Mouse (Mus musculus): Measurements from ENCODE around the gene Mrpl54. TPM values are rescaled to one million over a fixed set of nuclear protein-coding genes. Genes with fewer than 3 reads are reported as not detected.

The Mrpl54 gene
- polyA plus RNA-seq, 1 experiment: 61.1 TPM

GRCm38 (mm10) chr10:81303761-81304160, 37.0 kb upstream of the Mrpl54 start:
- no peak for TF ChIP-seq CTCF (IDR thresholded peaks at IDR 0.05; ENCODE audit: extremely low read depth, insufficient read depth, low read length)
- TF ChIP-seq POLR2A (IDR thresholded peaks at IDR 0.05; ENCODE audit: extremely low read depth, insufficient read depth, low read length): no peak
- Histone ChIP-seq H3K4me3 (ENCODE audit: insufficient read depth, low read length) (no peak overlapping the region; the same call in 1 of the 2 replicates), H3K27ac (ENCODE audit: insufficient read depth, low read length) (no peak overlapping the region; the same call in 1 of the 2 replicates), H3K4me1 (ENCODE audit: control insufficient read depth, insufficient read depth, low read length) (peaks cover 31% of the 10 kb centered on the region)

- peak overlapping the region; percentile 19 for H3K4me3 ChIP-seq (ENCODE audit: insufficient read depth, low read length)
- peaks cover 33% of the 10 kb centered on the region for H3K4me1 ChIP-seq (ENCODE audit: control insufficient read depth, insufficient read depth, low read length)
- TF ChIP-seq POLR2A (IDR thresholded peaks at IDR 0.05; ENCODE audit: extremely low read depth, insufficient read depth, low read length) (no peak), CTCF (IDR thresholded peaks at IDR 0.05; ENCODE audit: extremely low read depth, insufficient read depth, low read length) (no peak)
- peak overlapping the region; percentile 31 for H3K27ac ChIP-seq (ENCODE audit: insufficient read depth, low read length)
These were observed 36.5 kb upstream of the Mrpl54 start for GRCm38 (mm10) chr10:81303258-81303657.

- peak overlapping the region; percentile 19 for H3K4me3 ChIP-seq (ENCODE audit: insufficient read depth, low read length)
- TF ChIP-seq CTCF (IDR thresholded peaks at IDR 0.05; ENCODE audit: extremely low read depth, insufficient read depth, low read length) (no peak), POLR2A (IDR thresholded peaks at IDR 0.05; ENCODE audit: extremely low read depth, insufficient read depth, low read length) (peak; percentile 10; the same call in 1 of the 2 replicates)
- peaks cover 33% of the 10 kb centered on the region for H3K4me1 ChIP-seq (ENCODE audit: control insufficient read depth, insufficient read depth, low read length)
- H3K27ac ChIP-seq (ENCODE audit: insufficient read depth, low read length): peak overlapping the region; percentile 31
These were observed 36.1 kb upstream of the Mrpl54 start for GRCm38 (mm10) chr10:81302781-81303218.

- TF ChIP-seq POLR2A (IDR thresholded peaks at IDR 0.05; ENCODE audit: extremely low read depth, insufficient read depth, low read length) (no peak), CTCF (IDR thresholded peaks at IDR 0.05; ENCODE audit: extremely low read depth, insufficient read depth, low read length) (no peak)
- Histone ChIP-seq H3K27ac (ENCODE audit: insufficient read depth, low read length) (peak overlapping the region; percentile 31), H3K4me3 (ENCODE audit: insufficient read depth, low read length) (peak overlapping the region; percentile 19), H3K4me1 (ENCODE audit: control insufficient read depth, insufficient read depth, low read length) (peaks cover 34% of the 10 kb centered on the region)
These were observed 35.6 kb upstream of the Mrpl54 start for GRCm38 (mm10) chr10:81302288-81302687.

GRCm38 (mm10) chr10:81301321-81301720, 34.6 kb upstream of the Mrpl54 start:
- TF ChIP-seq CTCF (IDR thresholded peaks at IDR 0.05; ENCODE audit: extremely low read depth, insufficient read depth, low read length) (no peak), POLR2A (IDR thresholded peaks at IDR 0.05; ENCODE audit: extremely low read depth, insufficient read depth, low read length) (no peak)
- H3K4me1 ChIP-seq (ENCODE audit: control insufficient read depth, insufficient read depth, low read length): peaks cover 32% of the 10 kb centered on the region
- no peak overlapping the region for H3K4me3 ChIP-seq (ENCODE audit: insufficient read depth, low read length)
- no peak overlapping the region for H3K27ac ChIP-seq (ENCODE audit: insufficient read depth, low read length)

GRCm38 (mm10) chr10:81300352-81300907, 33.7 kb upstream of the Mrpl54 start:
- Histone ChIP-seq H3K4me3 (ENCODE audit: insufficient read depth, low read length) (no peak overlapping the region), H3K4me1 (ENCODE audit: control insufficient read depth, insufficient read depth, low read length) (peaks cover 37% of the 10 kb centered on the region), H3K27ac (ENCODE audit: insufficient read depth, low read length) (peak overlapping the region; percentile 39; the same call in 1 of the 2 replicates)

GRCm38 (mm10) chr10:81299585-81300351, 33.0 kb upstream of the Mrpl54 start:
- TF ChIP-seq POLR2A (IDR thresholded peaks at IDR 0.05; ENCODE audit: extremely low read depth, insufficient read depth, low read length) (no peak), CTCF (IDR thresholded peaks at IDR 0.05; ENCODE audit: extremely low read depth, insufficient read depth, low read length) (no peak)
- no peak overlapping the region for H3K4me3 ChIP-seq (ENCODE audit: insufficient read depth, low read length)
- H3K4me1 ChIP-seq (ENCODE audit: control insufficient read depth, insufficient read depth, low read length): peaks cover 39% of the 10 kb centered on the region
- H3K27ac ChIP-seq (ENCODE audit: insufficient read depth, low read length): peak overlapping the region; percentile 53; the same call in 1 of the 2 replicates

More at GRCm38 (mm10) chr10:81300352-81300907, 33.7 kb upstream of the Mrpl54 start:
- TF ChIP-seq CTCF (IDR thresholded peaks at IDR 0.05; ENCODE audit: extremely low read depth, insufficient read depth, low read length) (no peak), POLR2A (IDR thresholded peaks at IDR 0.05; ENCODE audit: extremely low read depth, insufficient read depth, low read length) (no peak)

- TF ChIP-seq POLR2A (IDR thresholded peaks at IDR 0.05; ENCODE audit: extremely low read depth, insufficient read depth, low read length): 0 out of 2 replicates have a peak, but pooled peaks have one; percentile 31
- no peak for TF ChIP-seq CTCF (IDR thresholded peaks at IDR 0.05; ENCODE audit: extremely low read depth, insufficient read depth, low read length)
- peak overlapping the region; percentile 73 for H3K27ac ChIP-seq (ENCODE audit: insufficient read depth, low read length)
- no peak overlapping the region for H3K4me3 ChIP-seq (ENCODE audit: insufficient read depth, low read length)
- peaks cover 33% of the 10 kb centered on the region for H3K4me1 ChIP-seq (ENCODE audit: control insufficient read depth, insufficient read depth, low read length)
These were observed 31.8 kb upstream of the Mrpl54 start for GRCm38 (mm10) chr10:81298369-81299100.

GRCm38 (mm10) chr10:81297845-81298244, 31.1 kb upstream of the Mrpl54 start:
- peaks cover 30% of the 10 kb centered on the region for H3K4me1 ChIP-seq (ENCODE audit: control insufficient read depth, insufficient read depth, low read length)
- H3K27ac ChIP-seq (ENCODE audit: insufficient read depth, low read length): peak overlapping the region; percentile 73
- no peak overlapping the region for H3K4me3 ChIP-seq (ENCODE audit: insufficient read depth, low read length)
- TF ChIP-seq CTCF (IDR thresholded peaks at IDR 0.05; ENCODE audit: extremely low read depth, insufficient read depth, low read length): no peak
- TF ChIP-seq POLR2A (IDR thresholded peaks at IDR 0.05; ENCODE audit: extremely low read depth, insufficient read depth, low read length): no peak

All from cortical plate, adult 2 months (tissue).